Mouse (Mus musculus): ENCODE results near the gene Macrod1.

DNA sequence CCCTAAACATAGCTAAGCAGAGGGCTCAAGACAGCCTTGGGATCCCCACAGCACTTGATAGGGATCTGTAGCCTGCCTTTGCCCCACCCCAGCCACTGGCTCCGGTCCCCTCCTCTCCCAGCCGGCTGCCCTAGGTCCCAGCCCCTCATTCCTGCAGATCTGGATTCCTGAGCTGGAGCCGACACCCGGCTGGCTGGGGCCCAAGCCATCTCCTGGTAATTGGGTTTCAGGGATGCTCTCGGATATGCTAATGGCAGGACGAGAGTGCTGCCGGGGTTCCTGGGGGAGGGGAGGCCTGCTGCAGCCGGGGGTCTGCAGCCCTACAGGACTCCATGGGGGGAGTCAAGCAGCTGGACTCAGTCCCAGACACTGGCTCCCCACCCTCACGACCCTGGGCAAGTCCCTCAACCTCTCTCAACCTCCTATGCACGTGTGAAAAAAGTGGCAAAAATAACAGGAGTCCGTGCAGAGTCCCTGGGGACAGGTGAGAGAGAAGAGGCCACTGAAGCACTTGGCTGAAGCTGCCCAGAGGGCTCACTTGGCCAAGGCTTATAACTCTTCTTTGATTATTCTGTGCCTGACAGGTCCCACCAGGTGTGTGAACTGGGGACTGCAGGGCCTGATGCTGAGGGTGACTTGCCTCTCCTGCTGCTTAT is 119.6 kb downstream of the Macrod1 start:
- TF ChIP-seq CTCF (IDR thresholded peaks at IDR 0.05) (no peak), EP300 (IDR thresholded peaks at IDR 0.05) (no peak)

Measured in lung, postnatal 0 days (tissue).